Mouse (Mus musculus) myocyte (in vitro differentiated cells): ENCODE results near the gene Snx25. TPM values are rescaled to one million over a fixed set of nuclear protein-coding genes. Genes with fewer than 3 reads are reported as not detected.
A peak's percentile ranks its signal among the peaks of the same experiment; 100 is the strongest.

Experiments used
- H3K27me3 ChIP-seq: one replicate; pipeline ENCODE4 v1.6.1; 2011; ENCODE audit not compliant: control insufficient read depth, insufficient read depth, insufficient read length
- H3K36me3 ChIP-seq: one replicate; pipeline ENCODE4 v1.6.1; 2011; ENCODE audit not compliant: control insufficient read depth, insufficient read depth
- H3K4me2 ChIP-seq: one replicate; pipeline ENCODE4 v1.6.1; 2011; ENCODE audit warnings: low read depth, control low read depth
- H3K4me3 ChIP-seq: one replicate; pipeline ENCODE4 v1.5.1; 2011; ENCODE audit warnings: mild to moderate bottlenecking, control low read depth, moderate library complexity
- H3K79me2 ChIP-seq: one replicate; pipeline ENCODE4 v1.6.1; 2011; ENCODE audit not compliant: control insufficient read depth, insufficient read depth
- H3ac ChIP-seq: one replicate; pipeline ENCODE4 v1.6.1; 2011; ENCODE audit not compliant: control insufficient read depth, insufficient read length
- CEBPB ChIP-seq: IDR thresholded peaks from 2 replicates; pipeline ENCODE4 v1.6.1; 2011; ENCODE audit warnings: mild to moderate bottlenecking, moderate library complexity; ENCODE audit not compliant: poor library complexity, insufficient read depth, severe bottlenecking
- E2F4 ChIP-seq: IDR thresholded peaks from one replicate; pipeline ENCODE4 v1.6.1; 2011; ENCODE audit warnings: mild to moderate bottlenecking, control low read depth, moderate library complexity; ENCODE audit not compliant: insufficient read depth
- MAX ChIP-seq: IDR thresholded peaks from one replicate; pipeline ENCODE4 v1.6.1; 2011; ENCODE audit warnings: low read depth, mild to moderate bottlenecking, control low read depth
- MYOD1 ChIP-seq, 3 experiments: IDR thresholded peaks; one replicate each; pipeline ENCODE4 v1.6.1; 2011; ENCODE audit warnings: control low read depth in 2 of 3, low read depth in 2 of 3, mild to moderate bottlenecking in 2 of 3, moderate library complexity in 1 of 3; ENCODE audit not compliant: insufficient read length in 2 of 3, control insufficient read depth in 1 of 3
- MYOG ChIP-seq, 3 experiments: IDR thresholded peaks; one replicate each; pipeline ENCODE4 v1.6.1; 2011; ENCODE audit warnings: control low read depth in 2 of 3, low read depth in 2 of 3, mild to moderate bottlenecking in 2 of 3; ENCODE audit not compliant: insufficient read length in 2 of 3, control insufficient read depth in 1 of 3, insufficient read depth in 1 of 3
- POLR2A ChIP-seq: IDR thresholded peaks from one replicate; pipeline ENCODE4 v1.6.1; 2011; ENCODE audit warnings: low read depth, mild to moderate bottlenecking, control low read depth, moderate library complexity; ENCODE audit not compliant: insufficient read length
- POLR2AphosphoS2 ChIP-seq: IDR thresholded peaks from one replicate; pipeline ENCODE4 v1.6.1; 2011; ENCODE audit warnings: low read depth, control low read depth; ENCODE audit not compliant: insufficient read length
- REST ChIP-seq: IDR thresholded peaks from one replicate; pipeline ENCODE4 v1.6.1; 2011; ENCODE audit warnings: mild to moderate bottlenecking, control low read depth, moderate library complexity; ENCODE audit not compliant: insufficient read depth, insufficient read length
- SRF ChIP-seq: IDR thresholded peaks from one replicate; pipeline ENCODE4 v1.6.1; 2011; ENCODE audit warnings: low read depth; ENCODE audit not compliant: control insufficient read depth, insufficient read length
- TCF12 ChIP-seq: IDR thresholded peaks from one replicate; pipeline ENCODE4 v1.6.1; 2011; ENCODE audit warnings: mild to moderate bottlenecking, control low read depth; ENCODE audit not compliant: poor library complexity, insufficient read depth, severe bottlenecking
- TCF3 ChIP-seq: IDR thresholded peaks from one replicate; pipeline ENCODE4 v1.6.1; 2011; ENCODE audit warnings: low read depth, control low read depth; ENCODE audit not compliant: insufficient read length
- USF1 ChIP-seq: IDR thresholded peaks from one replicate; pipeline ENCODE4 v1.6.1; 2011; ENCODE audit warnings: low read depth, mild to moderate bottlenecking, control low read depth, moderate library complexity
- polyA plus RNA-seq: library from polyadenylated mRNA; unstranded; fragments of >200 nt; fragmentation: generic; extraction: Trizol; gene quantifications from one replicate; pipeline ENCODE4 v1.2.1, GENCODE M21; 2012; ENCODE audit warnings: missing spikeins

Gene Snx25
- polyA plus RNA-seq, 1 experiment, result 4.4 TPM

DNA sequence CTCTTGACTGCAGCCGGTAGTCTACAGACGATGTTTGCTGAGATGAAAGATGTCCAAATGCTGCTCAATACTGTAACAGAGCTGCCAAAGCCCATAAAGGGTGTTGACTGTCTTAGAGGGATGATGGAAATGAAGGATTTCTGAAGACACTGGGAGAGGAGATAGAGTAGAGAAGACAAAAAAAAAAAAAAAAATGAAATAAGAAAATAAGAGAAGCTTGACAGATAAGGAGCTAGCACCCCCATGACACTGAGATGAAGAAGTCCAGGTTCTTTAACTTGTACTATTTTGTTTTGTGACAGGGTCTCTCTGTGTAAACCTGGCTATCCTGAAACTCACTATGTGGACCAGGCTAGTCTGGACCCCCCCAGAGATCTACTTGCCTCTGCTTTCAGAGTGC, 1.1 kb upstream of the Snx25 start:
- Histone ChIP-seq H3ac (no peak overlapping the region), H3K4me2 (peak overlapping the region; percentile 92), H3K27me3 (no peaks in the 10 kb centered on the region), H3K4me3 (peak overlapping the region; percentile 31), H3K79me2 (peaks cover 21% of the 10 kb centered on the region), H3K36me3 (no peaks in the 10 kb centered on the region)
- TF ChIP-seq POLR2AphosphoS2 (no peak), MYOG (IDR thresholded peaks at IDR 0.05; ENCODE audit: control insufficient read depth in 1 of 3, insufficient read depth in 1 of 3, insufficient read length in 2 of 3, low read depth in 2 of 3) (no peak), USF1 (no peak), POLR2A (no peak), E2F4 (no peak), SRF (no peak)

DNA sequence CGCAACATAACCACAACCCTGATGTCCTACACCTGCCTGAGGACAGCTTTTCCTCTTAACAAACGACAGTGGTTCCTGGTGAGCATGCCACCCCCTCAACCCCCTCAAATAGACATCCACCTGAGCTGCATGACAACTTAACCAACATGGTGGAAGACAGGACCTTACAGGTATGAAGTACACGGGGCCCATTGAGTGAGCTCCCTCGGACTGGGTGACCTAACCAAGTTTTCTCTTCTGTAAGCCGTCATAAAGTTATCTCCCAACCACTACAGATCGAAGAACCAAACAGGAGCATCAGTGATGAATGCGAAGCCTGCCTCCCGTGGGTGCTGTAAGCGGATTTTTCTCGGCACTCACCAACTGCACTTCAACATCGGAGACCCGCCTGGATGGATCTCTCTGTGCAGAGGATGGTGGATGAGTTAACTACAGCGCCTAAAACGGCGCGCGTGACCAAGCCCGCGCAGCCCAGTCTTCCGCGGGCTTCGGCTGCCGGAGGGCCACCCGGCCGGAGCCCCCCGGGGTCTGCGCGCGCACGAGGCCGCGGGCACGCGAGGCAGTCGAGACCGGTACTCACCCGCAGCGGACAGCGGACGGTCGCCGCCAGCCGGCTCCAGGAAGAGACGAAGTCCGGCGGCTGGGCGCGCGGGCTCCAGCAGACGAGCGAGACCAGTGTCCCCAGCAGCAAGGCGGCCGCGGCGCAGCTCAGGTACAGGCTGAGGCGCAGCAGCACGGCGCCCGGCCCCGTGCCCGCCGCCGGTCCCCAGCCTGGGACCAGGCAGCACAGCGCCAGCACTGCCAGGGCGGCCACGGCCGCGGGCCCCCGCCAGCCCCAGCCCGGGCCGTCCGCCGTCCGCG, 527 bp downstream of the Snx25 start, which contains the start of gene Cfap97:
Gene Cfap97, plus strand, starts transcription at position 570 of the 861 bp plus-strand sequence.
- Histone ChIP-seq H3ac (peak within 1 kb of the TSS; percentile 98), H3K27me3 (no peaks in the 10 kb centered on the region), H3K79me2 (peaks cover 21% of the 10 kb centered on the region), H3K4me3 (peak within 1 kb of the TSS; percentile 31), H3K36me3 (no peaks in the 10 kb centered on the region), H3K4me2 (peak within 1 kb of the TSS; percentile 92)
- TF ChIP-seq REST, result no peak
- no peak for TF ChIP-seq TCF12
- TF ChIP-seq USF1, result no peak
- no peak for TF ChIP-seq MYOD1 (IDR thresholded peaks at IDR 0.05; ENCODE audit: control insufficient read depth in 1 of 3, insufficient read length in 2 of 3, low read depth in 2 of 3)
- TF ChIP-seq E2F4, result no peak
- TF ChIP-seq MYOG (IDR thresholded peaks at IDR 0.05; ENCODE audit: control insufficient read depth in 1 of 3, insufficient read depth in 1 of 3, insufficient read length in 2 of 3, low read depth in 2 of 3), result no peak
- TF ChIP-seq SRF, result no peak
- no peak for TF ChIP-seq TCF3

DNA sequence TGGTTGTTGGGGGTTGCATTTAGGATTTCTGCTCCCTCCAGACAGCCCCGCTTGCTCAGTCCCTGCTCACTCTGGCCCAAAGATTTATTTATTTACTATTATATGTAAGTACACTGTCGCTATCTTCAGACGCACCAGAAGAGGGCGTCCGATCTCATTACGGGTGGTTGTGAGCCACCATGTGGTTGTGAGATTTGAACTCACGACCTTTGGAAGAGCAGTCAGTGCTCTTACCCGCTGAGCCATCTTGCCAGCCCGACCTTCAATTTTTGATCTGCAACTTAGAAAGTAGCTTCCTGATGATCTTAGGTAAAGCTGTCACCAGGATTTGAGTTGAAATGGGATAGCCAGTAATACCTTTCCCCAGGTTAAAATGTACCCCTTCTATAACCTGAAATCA, 2.2 kb downstream of the Snx25 start:
- Histone ChIP-seq H3K27me3 (no peaks in the 10 kb centered on the region), H3ac (no peak overlapping the region), H3K4me3 (no peak overlapping the region), H3K4me2 (peak overlapping the region; percentile 89), H3K36me3 (no peaks in the 10 kb centered on the region), H3K79me2 (peaks cover 21% of the 10 kb centered on the region)
- no peak for TF ChIP-seq MYOG (IDR thresholded peaks at IDR 0.05; ENCODE audit: control insufficient read depth in 1 of 3, insufficient read depth in 1 of 3, insufficient read length in 2 of 3, low read depth in 2 of 3)

DNA sequence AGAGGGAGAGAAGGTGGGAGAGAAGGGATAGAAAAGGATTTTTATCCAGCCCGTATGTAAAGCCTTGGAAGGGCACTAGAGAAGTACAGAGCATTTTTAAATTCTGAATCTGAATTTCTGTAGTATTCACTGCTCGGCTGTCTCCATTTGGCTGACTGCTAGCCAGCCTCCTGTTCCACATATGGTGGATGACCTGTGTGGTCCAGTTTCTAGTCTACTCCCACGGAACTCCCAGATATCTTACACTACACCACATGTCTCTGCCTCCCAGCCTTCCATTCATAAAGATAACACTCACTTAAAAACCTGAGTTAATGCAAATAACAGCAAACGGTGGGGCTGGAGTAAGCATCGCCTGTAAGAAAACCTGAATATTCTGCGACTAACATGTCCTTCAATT, 2.7 kb downstream of the Snx25 start:
- Histone ChIP-seq H3ac (no peak overlapping the region), H3K36me3 (no peaks in the 10 kb centered on the region), H3K79me2 (peaks cover 21% of the 10 kb centered on the region), H3K4me2 (no peak overlapping the region), H3K4me3 (no peak overlapping the region), H3K27me3 (no peaks in the 10 kb centered on the region)
- TF ChIP-seq SRF, result no peak
- TF ChIP-seq TCF12, result no peak
- no peak for TF ChIP-seq USF1
- TF ChIP-seq E2F4, result no peak
- no peak for TF ChIP-seq POLR2A
- TF ChIP-seq POLR2AphosphoS2, result no peak
- TF ChIP-seq MAX, result no peak
- no peak for TF ChIP-seq CEBPB
- TF ChIP-seq REST, result no peak
- TF ChIP-seq MYOG (IDR thresholded peaks at IDR 0.05; ENCODE audit: control insufficient read depth in 1 of 3, insufficient read depth in 1 of 3, insufficient read length in 2 of 3, low read depth in 2 of 3), result no peak
- no peak for TF ChIP-seq MYOD1 (IDR thresholded peaks at IDR 0.05; ENCODE audit: control insufficient read depth in 1 of 3, insufficient read length in 2 of 3, low read depth in 2 of 3)

DNA sequence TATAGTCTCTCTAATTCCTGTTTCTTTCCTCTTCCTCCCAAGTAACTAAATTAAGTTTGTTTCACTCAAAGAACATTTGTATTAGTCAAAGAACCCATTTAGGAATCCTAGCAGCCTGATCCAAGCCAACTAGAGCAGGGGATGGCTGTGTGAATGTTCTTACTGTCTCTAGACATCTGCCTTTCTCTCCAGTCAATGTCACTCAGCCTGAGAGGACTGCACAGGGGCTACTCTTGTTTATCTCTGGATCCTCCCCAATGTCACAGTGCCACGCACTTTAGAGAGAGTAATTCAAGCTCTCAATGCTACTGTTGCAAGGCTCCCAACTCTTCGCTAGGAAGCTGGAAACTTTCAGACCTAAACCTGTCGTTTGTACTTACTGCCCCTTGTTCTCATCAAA, 5.8 kb downstream of the Snx25 start:
- Histone ChIP-seq H3K4me3 (no peak overlapping the region), H3ac (no peak overlapping the region), H3K79me2 (peaks cover 26% of the 10 kb centered on the region), H3K36me3 (no peaks in the 10 kb centered on the region), H3K27me3 (no peaks in the 10 kb centered on the region), H3K4me2 (no peak overlapping the region)
- TF ChIP-seq E2F4 (no peak), MAX (no peak), MYOD1 (IDR thresholded peaks at IDR 0.05; ENCODE audit: control insufficient read depth in 1 of 3, insufficient read length in 2 of 3, low read depth in 2 of 3) (no peak), CEBPB (no peak), MYOG (IDR thresholded peaks at IDR 0.05; ENCODE audit: control insufficient read depth in 1 of 3, insufficient read depth in 1 of 3, insufficient read length in 2 of 3, low read depth in 2 of 3) (no peak), POLR2A (no peak), TCF12 (no peak), POLR2AphosphoS2 (no peak), TCF3 (no peak), USF1 (no peak), REST (no peak), SRF (no peak)
